Mouse (Mus musculus) ES-E14 (cell line): ENCODE measurements at regions not wholly inside any gene's neighbourhood (a gene's known extent, or its start where the extent isn't known, plus 50 kb on each side); places are given as distances from the start of the nearest gene placed in this dataset.

ENCODE experiments used
- DNase-seq: peaks from one replicate; pipeline ENCODE4 v3.0.0-alpha.2; 2013; ENCODE audit warnings: low read depth, low spot score
- H3K27ac ChIP-seq: 2 replicates; pipeline ENCODE4 v1.5.1; 2012; ENCODE audit warnings: low read depth, mild to moderate bottlenecking, low read length, moderate library complexity, mixed read lengths; ENCODE audit not compliant: poor library complexity, insufficient read depth, severe bottlenecking
- H3K36me3 ChIP-seq: 2 replicates; pipeline ENCODE4 v1.6.1; 2012; ENCODE audit warnings: mild to moderate bottlenecking, low read length, moderate library complexity, mixed read lengths; ENCODE audit not compliant: control insufficient read depth, poor library complexity, insufficient read depth, severe bottlenecking
- H3K4me1 ChIP-seq, 2 experiments: fragments of 150-350 bp in 1 of 2; sonication (generic) in 1 of 2; 2 replicates each; pipeline ENCODE4 v1.6.1; 2012; ENCODE audit warnings: low read length in 2 of 2, mild to moderate bottlenecking in 1 of 2, mixed read lengths in 1 of 2; ENCODE audit not compliant: control insufficient read depth in 2 of 2, insufficient read depth in 2 of 2, poor library complexity in 1 of 2
- H3K4me3 ChIP-seq, 2 experiments: fragments of 150-350 bp in 1 of 2; sonication (generic) in 1 of 2; 2 replicates each; pipeline ENCODE4 v1.5.1; 2012; ENCODE audit warnings: low read length in 2 of 2, low read depth in 1 of 2, mild to moderate bottlenecking in 1 of 2, mixed read lengths in 1 of 2; ENCODE audit not compliant: insufficient read depth in 1 of 2, poor library complexity in 1 of 2, severe bottlenecking in 1 of 2
- H3K9ac ChIP-seq: 2 replicates; pipeline ENCODE4 v1.6.1; 2012; ENCODE audit warnings: low read depth, mild to moderate bottlenecking, low read length, mixed read lengths; ENCODE audit not compliant: poor library complexity, insufficient read depth, severe bottlenecking
- H3K9me3 ChIP-seq: fragments of 150-350 bp; sonication (generic); 2 replicates; pipeline ENCODE4 v1.6.1; 2012; ENCODE audit warnings: low read depth, mild to moderate bottlenecking, low read length; ENCODE audit not compliant: control insufficient read depth, insufficient read depth
- CHD2 ChIP-seq: IDR thresholded peaks from 2 replicates; pipeline ENCODE4 v1.6.1; 2014; ENCODE audit warnings: mild to moderate bottlenecking, low read depth, low read length, inconsistent platforms
- HCFC1 ChIP-seq: IDR thresholded peaks from 2 replicates; pipeline ENCODE4 v1.6.1; 2012; ENCODE audit warnings: low read length, inconsistent platforms, borderline replicate concordance; ENCODE audit not compliant: insufficient read depth
- MAFK ChIP-seq: IDR thresholded peaks from 2 replicates; pipeline ENCODE4 v1.6.1; 2014; ENCODE audit warnings: mild to moderate bottlenecking, low read depth, low read length, inconsistent platforms; ENCODE audit not compliant: insufficient read depth
- ZC3H11A ChIP-seq: IDR thresholded peaks from 2 replicates; pipeline ENCODE4 v1.6.1; 2012; ENCODE audit warnings: low read depth, mild to moderate bottlenecking, inconsistent platforms, low read length, borderline replicate concordance
- ZNF384 ChIP-seq: IDR thresholded peaks from 2 replicates; pipeline ENCODE4 v1.6.1; 2012; ENCODE audit warnings: low read depth, low read length, inconsistent platforms
- in situ Hi-C, 2 experiments: fragments of 600-800 bp; cut with MboI; formaldehyde crosslinking; loops; one replicate each; pipeline ENCODE4 v1.15.1; 2025; ENCODE audit warnings: low sequenced_read_pairs in 2 of 2, inconsistent platforms in 1 of 2; ENCODE audit not compliant: unreplicated experiment in 2 of 2

GRCm38 (mm10) chr2:171242356-171242755 is 510.7 kb downstream of the Dok5 start:
- DNase-seq: no peak
- Histone ChIP-seq H3K27ac (no peak overlapping the region), H3K9ac (no peak overlapping the region), H3K9me3 (no peaks in the 10 kb centered on the region), H3K4me1 (no peaks in the 10 kb centered on the region; a peak in 1 of 4 replicates), H3K36me3 (no peaks in the 10 kb centered on the region), H3K4me3 (no peak overlapping the region)
- TF ChIP-seq MAFK: no peak
- TF ChIP-seq CHD2: no peak
- no peak for TF ChIP-seq HCFC1
- TF ChIP-seq ZNF384: no peak
- no peak for TF ChIP-seq ZC3H11A
- in situ Hi-C loops: no loop called here

DNA sequence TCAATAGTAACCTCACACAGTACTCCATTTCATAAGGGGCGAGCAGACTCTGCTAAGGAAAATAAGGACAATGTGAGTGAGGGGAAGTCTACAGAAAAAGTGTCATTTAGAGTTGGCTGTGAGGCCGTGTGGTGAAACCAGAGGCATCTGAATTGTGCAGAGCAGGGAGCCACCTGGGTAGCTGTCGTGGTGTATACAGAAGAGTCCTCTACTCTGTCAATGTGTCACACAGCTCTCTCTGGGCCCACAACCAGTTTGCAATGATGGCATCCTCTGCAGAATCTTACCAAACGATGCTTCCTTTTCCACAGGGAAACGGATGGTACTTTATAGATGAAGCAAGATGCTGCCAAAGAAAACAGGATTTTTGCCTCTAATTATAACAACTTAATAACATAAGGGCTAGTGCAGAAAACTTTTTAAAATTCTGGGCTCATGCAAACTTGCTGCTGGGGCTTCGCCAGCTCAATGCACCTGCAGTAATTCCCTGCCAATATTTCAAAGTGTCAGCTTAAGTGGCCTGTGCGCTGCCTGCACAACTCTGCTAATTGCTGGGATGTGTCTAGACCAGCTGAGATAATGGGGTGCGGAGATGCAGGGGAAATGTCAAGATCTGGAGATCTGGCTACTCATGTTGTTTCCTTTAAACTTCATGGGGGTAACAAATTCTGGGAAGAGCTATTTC is 505.8 kb downstream of the Dok5 start:
- Histone ChIP-seq H3K36me3 (no peaks in the 10 kb centered on the region), H3K4me1 (peaks cover 0 to under 1% of the 10 kb centered on the region in 2 experiments; a peak in 2 of 4 replicates), H3K9ac (no peak overlapping the region), H3K9me3 (no peaks in the 10 kb centered on the region), H3K27ac (no peak overlapping the region), H3K4me3 (no peak overlapping the region)
- TF ChIP-seq ZNF384: no peak
- no peak for TF ChIP-seq CHD2
- TF ChIP-seq HCFC1: no peak
- in situ Hi-C loops: no loop called here
- DNase-seq: no peak

- in situ Hi-C loops: no loop called here
- Histone ChIP-seq H3K9ac (no peak overlapping the region), H3K9me3 (no peaks in the 10 kb centered on the region), H3K4me1 (peaks cover 9 to 11% of the 10 kb centered on the region in 2 experiments), H3K4me3 (no peak overlapping the region), H3K36me3 (no peaks in the 10 kb centered on the region), H3K27ac (no peak overlapping the region)
- DNase-seq: no peak
- no peak for TF ChIP-seq CHD2
- TF ChIP-seq ZC3H11A: peak; percentile 62; the same call in 1 of the 2 replicates
Observed at GRCm38 (mm10) chr2:171232812-171233211, 501.2 kb downstream of the Dok5 start.

GRCm38 (mm10) chr2:171231288-171232050 is 499.9 kb downstream of the Dok5 start:
- peak overlapping the region; percentile 15; the same call in 1 of the 2 replicates for H3K27ac ChIP-seq

More at GRCm38 (mm10) chr2:171231288-171232050, 499.9 kb downstream of the Dok5 start:
- Histone ChIP-seq H3K9me3 (no peaks in the 10 kb centered on the region), H3K4me1 (peaks cover 9 to 11% of the 10 kb centered on the region in 2 experiments), H3K36me3 (no peaks in the 10 kb centered on the region), H3K9ac (no peak overlapping the region), H3K4me3 (no peak overlapping the region)
- TF ChIP-seq CHD2 (no peak), ZNF384 (0 out of 2 replicates have a peak, but pooled peaks have one; percentile 67)
- peak; percentile 63 for DNase-seq
- in situ Hi-C loops: no loop called here
